ENCODE assay signal across 7 mouse cellular contexts in the genomic region with DNA sequence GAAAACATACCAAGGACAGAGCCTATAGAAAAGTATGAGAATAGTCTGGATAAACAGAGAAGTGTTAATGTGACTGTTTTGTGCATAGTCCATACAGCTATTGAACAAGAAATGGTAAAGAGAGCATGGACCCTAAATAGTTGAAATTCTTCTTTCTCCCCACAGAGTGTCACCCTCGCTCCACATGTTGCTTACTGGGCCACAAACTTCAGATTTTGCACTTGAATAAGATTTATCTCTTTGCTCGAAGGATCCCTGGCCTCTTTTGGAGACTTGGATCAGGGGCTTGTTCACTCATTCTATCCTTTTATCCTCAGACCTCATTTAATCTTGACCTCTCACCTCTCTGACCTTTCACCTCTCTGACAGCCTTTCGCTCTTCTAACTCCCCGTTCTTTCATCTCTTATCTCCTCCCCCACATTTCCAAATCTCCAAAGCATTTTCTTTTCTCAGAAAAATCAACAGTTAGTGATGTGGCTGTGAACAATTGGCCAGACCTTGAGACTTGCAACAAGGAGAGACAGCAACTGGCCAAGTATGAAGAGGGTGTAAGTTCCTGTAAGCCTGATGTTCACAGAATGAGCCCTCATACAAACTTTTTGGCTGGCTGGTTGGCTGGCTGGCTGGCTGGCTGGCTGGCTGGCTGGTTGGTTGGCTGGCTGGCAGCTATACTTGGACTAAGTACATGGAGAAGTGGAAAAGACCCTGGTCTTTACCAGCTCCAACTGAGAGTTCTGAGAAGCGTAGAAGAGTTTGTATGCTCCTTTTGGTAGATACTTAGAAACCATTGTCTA.
A peak's percentile ranks its signal among the peaks of the same experiment; 100 is the strongest.
DNase-seq lines count a peak whose midpoint lies in the region; ATAC-seq and TF ChIP-seq lines count a peak whose summit lies in the region.

No protein-coding gene starts in this region.

- ATAC-seq in liver, postnatal 0 days = no peak
- no peak for ATAC-seq in liver, embryonic 11.5 days (replicated peaks; ENCODE audit: low FRiP score)
- 0 out of 2 replicates have a peak, but pooled peaks have one; percentile 38 for ATAC-seq in hindbrain, embryonic 15.5 days (ENCODE audit: low FRiP score, low read depth)
- ATAC-seq in midbrain, postnatal 0 days (ENCODE audit: low FRiP score) = peak; percentile 54

- TF ChIP-seq EP300 in liver, postnatal 0 days (IDR thresholded peaks at IDR 0.05; ENCODE audit: low read depth) = no peak

- no peaks in the 10 kb centered on the region for H3K4me1 ChIP-seq in liver, postnatal 0 days (ENCODE audit: insufficient read depth)
- H3K4me1 ChIP-seq in liver, embryonic 11.5 days (replicated peaks; ENCODE audit: control insufficient read depth, insufficient read depth, low read length) = no peaks in the 10 kb centered on the region
- peaks cover 2% of the 10 kb centered on the region; the same call in 1 of the 2 replicates for H3K4me1 ChIP-seq in cortical plate, adult 2 months (ENCODE audit: control insufficient read depth, insufficient read depth, low read length)
- no peaks in the 10 kb centered on the region for H3K4me1 ChIP-seq in hindbrain, embryonic 15.5 days (replicated peaks)
- no peaks in the 10 kb centered on the region for H3K4me1 ChIP-seq in midbrain, postnatal 0 days (ENCODE audit: insufficient read depth, low read length)

- no peak overlapping the region for H3K4me3 ChIP-seq in liver, postnatal 0 days (ENCODE audit: low read depth, low read length)
- no peak overlapping the region for H3K4me3 ChIP-seq in liver, embryonic 11.5 days (ENCODE audit: low read depth, low read length)
- no peak overlapping the region for H3K4me3 ChIP-seq in cortical plate, adult 2 months (ENCODE audit: insufficient read depth, low read length)
- no peak overlapping the region for H3K4me3 ChIP-seq in hindbrain, embryonic 15.5 days
- H3K4me3 ChIP-seq in midbrain, postnatal 0 days (ENCODE audit: low read depth, low read length) = no peak overlapping the region

- no peaks in the 10 kb centered on the region for H3K27me3 ChIP-seq in liver, postnatal 0 days (ENCODE audit: insufficient read depth, low read length)
- no peaks in the 10 kb centered on the region for H3K27me3 ChIP-seq in liver, embryonic 11.5 days (replicated peaks; ENCODE audit: control insufficient read depth, insufficient read depth, low read length)
- no peaks in the 10 kb centered on the region for H3K27me3 ChIP-seq in hindbrain, embryonic 15.5 days
- no peaks in the 10 kb centered on the region for H3K27me3 ChIP-seq in midbrain, postnatal 0 days (ENCODE audit: insufficient read depth, low read length)

- DNase-seq in liver, postnatal 0 days = no peak
- no peak for DNase-seq in liver, embryonic 11.5 days (ENCODE audit: low spot score)
- DNase-seq in adrenal gland, postnatal 25 days = peak; percentile 2
- DNase-seq in midbrain, postnatal 0 days (ENCODE audit: low spot score) = peak; percentile 59
- DNase-seq in spleen, postnatal 36 days (ENCODE audit: low spot score in 2 of 2) = no peak

- WGBS in liver, postnatal 0 days (ENCODE audit: insufficient replicate concordance) = 40% methylated on average over 5 of the region's 5 CpGs
- WGBS in liver, embryonic 11.5 days = 34% methylated on average over 5 of the region's 5 CpGs
- 42% methylated on average over 5 of the region's 5 CpGs for WGBS in hindbrain, embryonic 15.5 days
- 28% methylated on average over 5 of the region's 5 CpGs for WGBS in midbrain, postnatal 0 days

- H3K9me3 ChIP-seq in liver, postnatal 0 days (ENCODE audit: low read length) = no peaks in the 10 kb centered on the region
- no peaks in the 10 kb centered on the region for H3K9me3 ChIP-seq in liver, embryonic 11.5 days (ENCODE audit: control insufficient read depth, low read length)
- H3K9me3 ChIP-seq in hindbrain, embryonic 15.5 days = no peaks in the 10 kb centered on the region
- no peaks in the 10 kb centered on the region for H3K9me3 ChIP-seq in midbrain, postnatal 0 days (ENCODE audit: low read length)

- no peak overlapping the region for H3K27ac ChIP-seq in liver, postnatal 0 days (ENCODE audit: low read depth)
- no peak overlapping the region for H3K27ac ChIP-seq in liver, embryonic 11.5 days (ENCODE audit: low read depth, low read length)
- no peak overlapping the region for H3K27ac ChIP-seq in cortical plate, adult 2 months (ENCODE audit: insufficient read depth, low read length)
- H3K27ac ChIP-seq in hindbrain, embryonic 15.5 days (replicated peaks) = no peak overlapping the region
- H3K27ac ChIP-seq in midbrain, postnatal 0 days (ENCODE audit: low read depth, low read length) = no peak overlapping the region

- no peaks in the 10 kb centered on the region for H3K36me3 ChIP-seq in liver, postnatal 0 days (replicated peaks; ENCODE audit: insufficient read depth, low read length)
- H3K36me3 ChIP-seq in liver, embryonic 11.5 days (ENCODE audit: control insufficient read depth, insufficient read depth, low read length) = no peaks in the 10 kb centered on the region
- H3K36me3 ChIP-seq in hindbrain, embryonic 15.5 days = no peaks in the 10 kb centered on the region
- H3K36me3 ChIP-seq in midbrain, postnatal 0 days (ENCODE audit: insufficient read depth, low read length) = no peaks in the 10 kb centered on the region

- no peak overlapping the region for H3K4me2 ChIP-seq in liver, postnatal 0 days (ENCODE audit: low read depth, low read length)
- H3K4me2 ChIP-seq in liver, embryonic 11.5 days = no peak overlapping the region
- H3K4me2 ChIP-seq in hindbrain, embryonic 15.5 days = no peak overlapping the region
- H3K4me2 ChIP-seq in midbrain, postnatal 0 days (ENCODE audit: low read depth, low read length, poor library complexity, severe bottlenecking) = no peak overlapping the region

- TF ChIP-seq CTCF in liver, postnatal 0 days (IDR thresholded peaks at IDR 0.05; ENCODE audit: low read depth) = peak; percentile 63
- TF ChIP-seq CTCF in cortical plate, adult 2 months (IDR thresholded peaks at IDR 0.05; ENCODE audit: extremely low read depth, insufficient read depth, low read length) = peak; percentile 74
- TF ChIP-seq CTCF in midbrain, postnatal 0 days (IDR thresholded peaks at IDR 0.05) = peak; percentile 89

- no peak for TF ChIP-seq POLR2A in cortical plate, adult 2 months (IDR thresholded peaks at IDR 0.05; ENCODE audit: extremely low read depth, insufficient read depth, low read length)

- no peak overlapping the region for H3K9ac ChIP-seq in liver, postnatal 0 days (replicated peaks)
- no peak overlapping the region for H3K9ac ChIP-seq in liver, embryonic 11.5 days (ENCODE audit: low read depth, low read length)
- H3K9ac ChIP-seq in hindbrain, embryonic 15.5 days = no peak overlapping the region
- H3K9ac ChIP-seq in midbrain, postnatal 0 days (replicated peaks; ENCODE audit: low read length, poor library complexity, severe bottlenecking) = no peak overlapping the region

Comparison
In these comparisons a context has a peak if more than half of its experiments do, and no peak if none do; other contexts are left out.
1. ATAC-seq: peak in hindbrain, embryonic 15.5 days (single experiment) and midbrain, postnatal 0 days (single experiment); none in liver, postnatal 0 days (single experiment) and liver, embryonic 11.5 days (single experiment).
2. DNase-seq: peak in adrenal gland, postnatal 25 days (single experiment) and midbrain, postnatal 0 days (single experiment); none in liver, postnatal 0 days (single experiment), liver, embryonic 11.5 days (single experiment) and spleen, postnatal 36 days (0 of 2).
3. Peak in every context shown above with its lines, with median percentiles within 50 percentile points of each other: CTCF ChIP-seq.